ENCODE assay signal across 12 mouse cellular contexts in genomic region chr4:136631237-136631994, GRCm38 (mm10). TPM values are rescaled to one million over a fixed set of nuclear protein-coding genes. Genes with fewer than 3 reads are reported as not detected.
DNase-seq lines count a peak whose midpoint lies in the region; TF ChIP-seq lines count a peak whose summit lies in the region.
"Had no signal": no experiment of that assay in that cellular context is flagged by ENCODE, and none has a peak within 500 bp of the region (broad histone marks: within the 10 kb centered on the region; RNA-seq: fewer than 3 reads in every experiment).

No protein-coding gene starts in this region.

- no peaks in the 10 kb centered on the region for H3K9me3 ChIP-seq in heart, embryonic 10.5 days
- H3K9me3 ChIP-seq: intestine, embryonic 15.5 days; lung, embryonic 15.5 days; neural tube, embryonic 15.5 days had no signal

- no peaks in the 10 kb centered on the region for H3K36me3 ChIP-seq in heart, embryonic 10.5 days
- no peaks in the 10 kb centered on the region for H3K36me3 ChIP-seq in thymus, adult 2 months (ENCODE audit: control insufficient read depth, insufficient read depth, low read length)
- H3K36me3 ChIP-seq: intestine, embryonic 15.5 days; lung, embryonic 15.5 days; neural tube, embryonic 15.5 days had no signal

- no peak overlapping the region for H3K4me3 ChIP-seq in heart, embryonic 10.5 days
- no peak overlapping the region for H3K4me3 ChIP-seq in lung, adult 2 months (replicated peaks; ENCODE audit: extremely low read depth, low read depth, low read length)
- no peak overlapping the region for H3K4me3 ChIP-seq in thymus, adult 2 months (ENCODE audit: control insufficient read depth, insufficient read depth, low read length)
- H3K4me3 ChIP-seq: erythroblast, embryonic 14.5 days; intestine, embryonic 15.5 days; lung, embryonic 15.5 days; neural tube, embryonic 15.5 days had no signal

- 82% methylated on average over 11 of the region's 11 CpGs for WGBS in heart, embryonic 10.5 days
- WGBS in lung, adult 2 months = 83% methylated on average over 11 of the region's 11 CpGs
- WGBS in thymus, adult 2 months = 91% methylated on average over 11 of the region's 11 CpGs

- no peak for TF ChIP-seq POLR2A in lung, adult 2 months (IDR thresholded peaks at IDR 0.05; ENCODE audit: borderline replicate concordance, extremely low read depth, low read depth, low read length)
- TF ChIP-seq POLR2A in thymus, adult 2 months (IDR thresholded peaks at IDR 0.05; ENCODE audit: control insufficient read depth, extremely low read depth, insufficient read depth, low read length, poor library complexity) = no peak

- DNase-seq in heart, adult 18-20 months = peak; percentile 63 to 67
- no peak for DNase-seq in heart, embryonic 10.5 days (ENCODE audit: low spot score)
- peak; percentile 40 for DNase-seq in lung, postnatal 14 days
- DNase-seq in lung, adult 2 months = no peak
- peak; percentile 73 for DNase-seq in brain, adult 2 months (ENCODE audit: low read depth, low spot score)
- DNase-seq in kidney, postnatal 14 days = peak; percentile 46
- DNase-seq in thymus, adult 2 months = no peak
- DNase-seq in spleen, postnatal 36 days (ENCODE audit: low spot score in 2 of 2) = no peak

- no peak for TF ChIP-seq CTCF in lung, adult 2 months (IDR thresholded peaks at IDR 0.05; ENCODE audit: insufficient read depth, low read length)
- no peak for TF ChIP-seq CTCF in thymus, adult 2 months (IDR thresholded peaks at IDR 0.05; ENCODE audit: borderline replicate concordance, control insufficient read depth, extremely low read depth, insufficient read depth, low read length, poor library complexity)

- peaks cover 17% of the 10 kb centered on the region for H3K27me3 ChIP-seq in heart, embryonic 10.5 days (ENCODE audit: insufficient read depth, poor library complexity, severe bottlenecking)
- H3K27me3 ChIP-seq in thymus, adult 2 months (ENCODE audit: control insufficient read depth, insufficient read depth, low read length) = no peaks in the 10 kb centered on the region

- no peak overlapping the region for H3K27ac ChIP-seq in heart, embryonic 10.5 days
- H3K27ac ChIP-seq in thymus, adult 2 months (ENCODE audit: control insufficient read depth, insufficient read depth, low read length) = no peak overlapping the region
- H3K27ac ChIP-seq: intestine, embryonic 15.5 days; lung, embryonic 15.5 days; neural tube, embryonic 15.5 days had no signal

- H3K4me1 ChIP-seq in heart, embryonic 10.5 days = peaks cover 11% of the 10 kb centered on the region; the same call in 1 of the 2 replicates
- H3K4me1 ChIP-seq in lung, adult 2 months (ENCODE audit: control insufficient read depth, insufficient read depth, low read length) = no peaks in the 10 kb centered on the region
- peaks cover 7% of the 10 kb centered on the region for H3K4me1 ChIP-seq in thymus, adult 2 months (replicated peaks; ENCODE audit: control insufficient read depth, insufficient read depth, low read length)
- H3K4me1 ChIP-seq: intestine, embryonic 15.5 days; lung, embryonic 15.5 days; neural tube, embryonic 15.5 days had no signal

RNA-seq across cellular contexts. Expression of gene Lactbl1, which starts 9.0 kb away (rescaled TPM):
- total RNA-seq in heart, adult 18-20 months (2021) = not detected
- not detected in 2 replicates for polyA plus RNA-seq in heart, embryonic 10.5 days (2016; fragmentation: Nextera tagmentation; extraction: Ambion mirVana)
- polyA plus RNA-seq in lung, adult 2 months (2012; rRNA removed) = 0.05 and 0.07 TPM in 2 replicates
- 1.1 and 1.2 TPM in 2 replicates for polyA plus RNA-seq in thymus, adult 2 months (2012; rRNA removed)
- polyA plus RNA-seq: intestine, embryonic 15.5 days; lung, embryonic 15.5 days had no signal

RNA-seq across cellular contexts. Expression of gene Tex46, which starts 21.2 kb away (rescaled TPM):
- not detected for total RNA-seq in heart, adult 18-20 months (2021)
- polyA plus RNA-seq in heart, embryonic 10.5 days (2016; fragmentation: Nextera tagmentation; extraction: Ambion mirVana) = not detected in 2 replicates
- polyA plus RNA-seq in lung, adult 2 months (2012; rRNA removed) = not detected in 2 replicates
- not detected in 2 replicates for polyA plus RNA-seq in thymus, adult 2 months (2012; rRNA removed)
- polyA plus RNA-seq: erythroblast, embryonic 14.5 days; intestine, embryonic 15.5 days; lung, embryonic 15.5 days; neural tube, embryonic 15.5 days had no signal

RNA-seq across cellular contexts. Expression of gene Kdm1a, which starts 28.9 kb away (rescaled TPM):
- 10 to 100 TPM; 28.2 to 30.6 TPM for total RNA-seq in heart, adult 18-20 months (2021)
- 31.5 and 50.1 TPM in 2 replicates for polyA plus RNA-seq in heart, embryonic 10.5 days (2016; fragmentation: Nextera tagmentation; extraction: Ambion mirVana)
- polyA plus RNA-seq in lung, adult 2 months (2012; rRNA removed) = 21.3 and 24.5 TPM in 2 replicates
- polyA plus RNA-seq in thymus, adult 2 months (2012; rRNA removed) = 64.3 and 70.4 TPM in 2 replicates

Comparison
In these comparisons a context has a peak if more than half of its experiments do, and no peak if none do; other contexts are left out.
1. DNase-seq: peak in heart, adult 18-20 months (2 of 2), lung, postnatal 14 days (single experiment), brain, adult 2 months (single experiment) and kidney, postnatal 14 days (single experiment); none in heart, embryonic 10.5 days (single experiment), lung, adult 2 months (single experiment), thymus, adult 2 months (single experiment) and spleen, postnatal 36 days (0 of 2).